Mouse (Mus musculus) Muller cell, postnatal 12 days (primary cell): ENCODE measurements around the gene 4930544D05Rik.
A peak's percentile ranks its signal among the peaks of the same experiment; 100 is the strongest.

ENCODE experiments used
- DNase-seq: peaks from one replicate; pipeline ENCODE4 v3.0.0-alpha.2; 2015; ENCODE audit errors: inconsistent ontology term

Gene 4930544D05Rik

DNA sequence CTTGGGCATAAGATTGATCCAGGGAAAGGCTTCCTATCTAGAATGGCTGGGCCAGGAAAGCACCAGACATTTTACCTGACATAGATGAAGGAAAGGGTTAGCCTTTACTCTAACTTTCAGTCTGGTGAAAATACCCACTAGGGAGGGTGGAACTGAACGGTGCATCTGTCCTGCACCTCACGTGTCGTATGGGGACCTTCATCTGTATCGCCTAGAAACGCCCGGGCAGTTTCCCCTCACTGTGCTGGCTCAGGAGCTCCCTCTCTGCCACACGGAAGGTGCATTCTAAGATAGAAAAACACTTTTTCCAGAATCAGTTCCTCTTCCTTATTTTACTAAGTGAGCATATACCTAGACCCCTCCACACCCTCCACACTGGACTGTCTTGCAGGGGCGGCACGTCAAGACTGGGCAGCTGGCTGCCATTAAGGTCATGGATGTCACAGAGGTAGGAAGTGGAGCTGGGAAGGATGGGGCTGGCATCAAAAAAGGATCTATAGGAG lies 17.1 kb upstream of the 4930544D05Rik start:
- DNase-seq: no peak

DNA sequence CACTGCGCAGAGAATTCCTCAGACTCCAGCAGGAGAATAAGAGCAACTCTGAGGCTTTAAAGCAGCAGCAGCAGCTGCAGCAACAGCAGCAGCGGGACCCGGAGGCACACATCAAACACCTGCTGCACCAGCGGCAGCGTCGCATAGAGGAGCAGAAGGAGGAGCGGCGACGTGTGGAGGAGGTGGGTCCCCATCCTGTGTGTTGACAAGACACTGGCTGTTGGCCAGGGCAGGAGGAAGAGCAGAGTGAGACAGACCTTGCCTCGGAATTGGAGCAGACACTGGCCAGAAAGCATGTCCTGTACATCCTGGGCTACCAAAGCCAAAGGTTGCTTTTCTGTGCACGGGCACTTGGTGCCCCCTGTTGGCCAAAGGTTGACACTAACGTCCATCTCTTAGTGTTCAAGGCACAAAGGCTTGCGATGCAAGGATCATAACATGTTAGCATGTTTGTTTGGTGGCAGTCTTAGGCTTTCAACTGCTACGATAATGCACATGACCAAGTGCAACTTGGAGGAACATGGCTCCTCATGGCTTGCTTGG lies 10.6 kb upstream of the 4930544D05Rik start:
- DNase-seq: peak; percentile 60

DNA sequence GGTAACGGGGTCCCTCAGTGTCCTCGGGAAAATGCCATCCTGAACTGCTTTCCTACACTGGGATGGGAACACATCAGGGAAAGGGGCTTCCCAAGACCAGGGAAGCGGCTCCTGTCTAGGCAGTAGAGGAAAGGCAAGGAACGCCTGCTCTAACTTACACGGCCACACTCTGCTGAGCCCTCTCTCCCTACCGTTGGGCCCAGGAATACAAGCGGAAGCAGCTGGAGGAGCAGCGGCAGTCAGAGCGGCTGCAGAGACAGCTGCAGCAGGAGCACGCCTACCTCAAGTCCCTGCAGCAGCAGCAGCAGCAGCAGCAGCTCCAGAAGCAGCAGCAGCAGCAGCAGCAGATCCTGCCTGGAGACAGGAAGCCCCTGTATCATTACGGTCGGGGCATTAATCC lies 8.9 kb upstream of the 4930544D05Rik start:
- no peak for DNase-seq

DNA sequence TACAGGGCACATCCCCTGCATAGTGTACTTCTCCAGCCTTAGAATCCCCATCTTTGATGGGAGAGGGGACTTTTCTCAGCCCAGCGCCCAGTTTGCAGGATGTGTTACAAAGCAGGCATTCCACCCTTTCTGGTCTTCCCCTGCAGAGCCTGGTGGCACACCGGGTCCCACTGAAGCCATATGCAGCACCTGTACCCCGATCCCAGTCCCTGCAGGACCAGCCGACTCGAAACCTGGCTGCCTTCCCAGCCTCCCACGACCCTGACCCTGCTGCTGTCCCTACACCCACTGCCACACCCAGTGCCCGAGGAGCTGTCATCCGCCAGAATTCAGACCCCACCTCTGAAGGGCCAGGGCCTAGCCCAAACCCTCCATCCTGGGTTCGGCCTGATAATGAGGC lies 8.0 kb upstream of the 4930544D05Rik start:
- no peak for DNase-seq

DNA sequence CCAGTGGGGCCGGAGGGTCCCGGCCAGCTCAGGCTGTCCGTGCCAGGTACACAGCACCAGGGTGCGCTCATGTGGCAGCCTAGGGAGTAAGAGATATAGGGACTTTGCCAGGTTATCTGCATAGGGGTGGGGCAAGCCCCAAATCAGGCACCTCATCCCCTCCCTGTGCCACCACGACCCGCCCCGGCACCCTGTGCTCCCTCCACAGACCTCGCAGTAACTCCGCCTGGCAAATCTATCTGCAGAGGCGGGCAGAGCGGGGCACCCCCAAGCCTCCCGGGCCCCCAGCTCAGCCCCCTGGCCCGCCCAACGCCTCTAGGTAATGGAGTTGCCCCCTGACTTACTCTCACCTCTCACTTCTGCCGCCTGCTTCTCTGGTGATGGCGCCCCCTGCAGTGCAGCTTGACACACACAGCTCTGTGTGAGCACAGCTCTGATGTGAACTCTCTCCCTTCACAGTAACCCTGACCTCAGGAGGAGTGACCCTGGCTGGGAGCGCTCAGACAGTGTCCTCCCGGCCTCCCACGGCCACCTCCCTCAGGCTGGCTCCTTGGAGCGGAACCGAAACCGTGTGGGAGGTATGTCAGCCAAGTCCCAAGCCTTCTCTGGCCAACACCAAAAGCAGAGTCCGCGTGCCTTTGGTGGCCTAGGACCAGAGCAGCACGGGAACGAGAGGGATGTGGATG lies 7.1 kb upstream of the 4930544D05Rik start:
- no peak for DNase-seq

DNA sequence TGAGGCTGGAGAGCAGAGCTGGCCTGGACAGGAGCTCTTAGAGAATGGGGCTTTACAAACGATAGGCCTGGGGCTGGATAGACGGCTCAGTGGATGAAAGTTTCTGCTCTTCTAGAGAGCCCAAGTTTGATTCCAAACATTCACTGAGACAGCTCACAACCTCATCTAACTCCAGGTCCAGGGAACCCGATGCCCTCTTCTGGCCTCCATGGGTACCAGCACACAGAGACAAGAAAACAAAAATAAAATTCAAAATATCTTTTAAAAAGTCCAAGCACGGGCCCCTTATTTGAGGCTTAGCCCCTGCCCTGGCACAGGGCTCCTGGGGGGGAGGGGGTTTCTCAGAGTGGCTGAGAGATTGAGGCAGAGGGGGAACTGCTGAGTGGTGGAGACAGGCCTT lies 4.9 kb upstream of the 4930544D05Rik start:
- no peak for DNase-seq

DNA sequence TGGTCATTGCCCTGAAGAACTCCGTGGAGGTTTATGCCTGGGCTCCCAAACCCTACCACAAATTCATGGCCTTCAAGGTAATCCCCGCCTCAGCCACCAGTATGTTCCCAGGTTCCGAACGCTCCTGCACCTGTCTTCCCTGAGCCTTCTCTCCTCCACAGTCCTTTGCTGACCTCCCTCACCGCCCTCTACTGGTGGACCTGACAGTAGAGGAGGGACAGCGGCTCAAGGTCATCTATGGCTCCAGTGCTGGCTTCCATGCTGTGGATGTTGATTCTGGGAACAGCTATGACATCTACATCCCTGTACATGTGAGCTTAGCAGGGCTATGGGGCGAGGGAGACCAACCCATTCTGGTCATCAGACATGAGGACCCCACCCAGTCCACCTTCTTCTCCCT lies 3.1 kb upstream of the 4930544D05Rik start:
- no peak for DNase-seq

DNA sequence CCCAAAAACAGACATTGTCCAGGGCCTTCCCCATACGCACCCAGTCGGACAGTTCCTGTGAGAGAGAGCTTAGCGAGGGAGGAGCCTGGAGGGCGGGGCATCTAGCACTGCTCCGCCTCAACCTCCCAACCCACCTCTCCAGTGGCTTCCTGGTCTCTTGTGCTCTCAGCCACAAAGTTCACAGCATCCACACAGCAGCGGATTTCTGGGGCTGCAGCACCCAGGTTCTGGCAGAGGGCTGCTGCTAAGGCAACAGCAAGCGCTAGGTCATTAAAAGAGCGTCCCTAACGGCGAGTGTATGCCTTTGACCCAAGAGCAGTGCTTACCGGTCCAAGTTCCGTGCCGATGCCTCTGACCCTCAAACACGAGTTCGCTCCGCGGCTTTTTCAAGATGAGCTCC lies 574 bp upstream of the 4930544D05Rik start:
- peak; percentile 68 for DNase-seq

DNA sequence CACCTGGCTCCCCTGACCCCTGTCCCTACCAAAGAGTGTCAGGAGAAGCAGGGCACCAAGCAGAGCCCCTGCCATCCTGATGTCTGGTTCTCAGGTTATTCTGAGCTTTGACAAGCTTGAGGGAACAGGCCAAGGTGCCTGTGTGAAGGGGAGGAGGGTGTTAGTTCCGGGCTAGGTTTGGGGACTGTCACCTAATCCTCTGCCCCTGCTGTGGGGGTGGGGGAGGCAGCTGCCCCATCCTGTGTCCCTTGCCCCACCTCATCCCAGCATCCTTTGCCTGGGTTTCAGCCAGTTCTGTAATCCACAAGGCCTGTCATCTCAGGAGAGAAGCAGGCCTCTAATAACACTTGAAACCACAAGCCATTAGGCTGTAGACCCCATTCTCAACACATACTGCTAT lies 3.5 kb downstream of the 4930544D05Rik start, which contains the start of gene Chrne:
Gene Chrne, minus strand, starts transcription at position 116 of the 400 bp plus-strand sequence.
- DNase-seq: no peak

DNA sequence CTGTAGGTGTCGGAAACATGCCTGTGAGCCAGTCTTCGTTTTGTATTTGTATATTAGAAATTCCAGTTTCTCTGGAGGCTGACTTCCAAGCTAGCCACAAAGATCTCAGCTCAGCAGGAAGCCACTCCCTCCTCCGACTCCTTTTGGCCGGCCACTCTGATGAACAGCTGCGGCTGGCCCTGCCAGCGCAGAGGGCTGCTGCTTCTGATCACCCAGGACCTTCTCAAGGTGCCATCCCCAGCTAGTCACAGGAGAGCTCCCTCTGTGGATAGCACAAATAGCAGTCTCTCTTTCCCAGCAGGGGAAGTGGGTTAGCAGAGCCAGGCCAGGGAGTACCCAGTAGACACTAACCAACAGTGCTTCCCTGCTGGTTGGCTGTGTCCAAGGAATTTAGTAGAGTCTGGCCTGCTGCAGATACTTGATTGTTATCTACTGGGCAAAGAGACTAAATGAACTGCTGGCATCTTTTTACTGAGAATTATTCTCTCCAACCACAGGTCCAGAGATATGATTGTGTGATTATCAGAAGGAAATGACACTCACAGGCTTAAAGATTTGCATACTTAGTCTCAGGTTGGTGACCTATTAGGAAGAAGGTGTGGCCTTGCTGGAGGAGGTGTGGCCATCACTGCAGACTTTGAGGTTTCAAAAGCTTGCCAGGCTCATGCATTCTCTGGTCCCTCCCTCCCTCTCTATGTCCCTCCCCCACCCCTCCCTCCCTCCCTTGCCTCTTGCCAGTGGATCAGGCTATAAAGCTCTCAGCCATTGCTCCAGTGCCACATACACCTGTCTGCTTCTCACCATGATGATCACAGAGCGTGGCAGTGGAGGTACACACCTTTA lies 6.5 kb downstream of the 4930544D05Rik start:
- DNase-seq: peak; percentile 82

DNA sequence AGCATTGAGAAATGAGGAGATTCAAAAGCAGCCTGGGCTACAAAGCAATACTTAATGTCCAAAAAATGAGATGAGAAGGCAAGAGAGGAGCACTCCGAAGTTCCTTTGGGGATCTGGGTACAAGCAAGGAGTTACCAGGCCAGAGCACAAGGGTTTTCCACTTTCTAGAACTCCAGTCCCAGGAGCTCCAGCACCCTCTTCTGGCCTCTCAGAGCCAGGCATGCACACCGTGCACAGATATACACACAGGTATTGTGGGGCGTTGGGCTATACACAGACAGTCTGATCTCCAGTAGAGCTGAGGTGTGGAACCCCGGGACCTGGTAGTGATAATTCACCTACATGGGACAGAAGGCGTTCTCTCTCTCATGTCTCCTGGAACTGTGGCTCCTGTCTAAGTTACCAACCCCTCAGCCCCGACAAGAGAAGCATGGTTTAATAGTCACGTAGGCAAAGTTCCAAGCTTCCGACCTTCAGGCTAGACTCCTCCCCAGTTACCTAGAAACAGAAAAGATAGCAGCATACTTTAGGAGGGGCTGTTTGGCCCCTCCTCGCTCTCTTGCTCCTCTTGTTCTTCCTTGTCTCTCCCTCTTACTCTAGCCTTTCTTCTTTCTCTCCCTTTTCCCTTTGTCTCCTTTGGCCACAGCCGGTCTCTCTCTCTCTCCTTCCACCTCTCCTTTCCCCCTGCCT lies 7.5 kb downstream of the 4930544D05Rik start:
- DNase-seq: no peak

DNA sequence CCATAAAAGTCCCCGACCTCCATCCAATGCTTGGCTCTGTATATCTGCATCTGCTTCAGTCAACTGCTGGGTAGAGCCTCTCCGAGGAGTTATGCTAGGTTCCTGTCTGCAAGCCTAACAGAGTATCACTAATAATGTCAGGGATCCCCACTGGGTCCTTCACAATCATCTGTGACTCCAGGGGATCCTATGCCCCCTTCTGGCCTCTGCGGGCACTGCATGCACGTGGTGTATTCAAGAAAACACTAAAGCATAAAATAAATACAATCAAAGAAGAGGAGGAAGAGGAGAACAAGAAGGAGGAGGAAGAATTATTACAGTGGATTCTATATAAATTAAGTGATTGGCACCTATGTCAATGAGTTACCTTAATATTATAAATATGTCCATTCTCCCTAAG lies 9.8 kb downstream of the 4930544D05Rik start:
- peak; percentile 39 for DNase-seq

DNA sequence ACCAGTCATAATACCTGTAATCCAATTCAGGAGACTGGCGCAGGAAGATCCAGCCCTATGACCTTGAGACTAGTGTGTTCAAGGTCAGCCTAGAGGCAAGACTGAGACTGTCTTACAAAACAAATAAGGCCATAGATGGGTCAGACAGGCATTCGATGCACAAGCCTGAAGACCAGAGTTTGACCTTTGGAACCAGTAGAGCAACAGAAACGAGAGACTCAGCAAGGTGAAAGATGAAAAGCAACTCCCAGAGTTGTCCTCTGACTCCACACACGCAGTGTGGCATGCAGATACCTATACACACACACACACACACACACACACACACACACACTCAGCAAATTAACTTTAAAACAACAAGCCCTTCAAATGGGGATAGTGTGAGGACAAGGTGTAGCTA lies 11.2 kb downstream of the 4930544D05Rik start:
- no peak for DNase-seq

DNA sequence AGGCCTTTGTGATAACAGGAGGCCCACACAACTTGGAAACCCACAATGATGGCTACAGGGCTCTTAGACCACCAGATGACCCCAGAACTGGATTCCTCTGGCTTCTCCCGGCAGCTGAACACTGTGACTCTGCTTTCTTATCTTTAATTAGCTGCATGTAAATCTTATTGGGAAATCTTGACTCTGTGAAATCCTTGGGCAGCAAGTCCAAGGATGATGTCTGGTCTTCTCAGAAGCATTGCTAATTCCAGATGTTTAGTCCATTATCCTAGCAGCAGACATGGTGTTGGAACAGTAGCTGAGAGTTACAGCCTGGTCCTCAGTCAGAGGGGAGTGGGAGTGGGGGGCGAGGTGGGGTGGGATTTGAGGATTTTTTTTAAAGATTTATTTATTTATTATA lies 12.8 kb downstream of the 4930544D05Rik start:
- DNase-seq: no peak

DNA sequence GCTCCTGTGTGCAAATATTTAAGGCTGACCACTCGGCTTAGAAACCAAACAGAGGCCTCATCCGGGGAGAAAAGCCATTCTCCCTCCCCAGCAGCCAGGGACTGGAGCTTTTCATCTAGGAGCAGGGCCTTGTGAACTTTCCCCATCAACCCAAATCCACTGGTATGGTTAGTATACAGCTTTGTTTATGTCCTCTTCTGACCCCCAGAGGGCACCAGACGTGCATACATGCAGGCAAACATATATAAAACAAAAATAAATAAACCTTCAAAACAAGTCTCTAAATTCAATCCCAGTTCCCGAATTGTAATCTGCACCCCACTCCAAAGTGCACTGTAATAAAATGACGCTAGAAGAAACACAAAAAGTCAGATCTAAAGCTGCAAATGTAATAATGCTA lies 13.9 kb downstream of the 4930544D05Rik start:
- DNase-seq: no peak

DNA sequence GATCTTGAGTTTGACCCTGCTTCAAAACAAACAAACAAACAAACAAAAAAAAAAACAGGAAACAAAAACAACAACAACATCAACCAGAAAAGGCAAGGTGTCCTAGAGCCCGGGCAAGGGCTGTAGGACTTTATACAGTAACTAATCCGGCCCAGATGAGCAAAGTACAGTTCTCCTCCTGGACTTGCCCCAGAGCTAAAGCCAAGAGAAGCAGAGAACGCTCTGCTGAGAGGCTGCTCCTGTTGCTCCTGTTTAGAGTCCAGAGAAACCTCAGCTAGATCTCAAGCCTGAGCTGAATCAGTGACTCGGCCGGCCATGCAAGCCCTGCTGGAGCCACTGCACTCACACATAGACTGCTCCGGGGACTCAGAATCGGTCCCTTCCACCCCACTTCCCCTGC lies 14.5 kb downstream of the 4930544D05Rik start:
- no peak for DNase-seq

DNA sequence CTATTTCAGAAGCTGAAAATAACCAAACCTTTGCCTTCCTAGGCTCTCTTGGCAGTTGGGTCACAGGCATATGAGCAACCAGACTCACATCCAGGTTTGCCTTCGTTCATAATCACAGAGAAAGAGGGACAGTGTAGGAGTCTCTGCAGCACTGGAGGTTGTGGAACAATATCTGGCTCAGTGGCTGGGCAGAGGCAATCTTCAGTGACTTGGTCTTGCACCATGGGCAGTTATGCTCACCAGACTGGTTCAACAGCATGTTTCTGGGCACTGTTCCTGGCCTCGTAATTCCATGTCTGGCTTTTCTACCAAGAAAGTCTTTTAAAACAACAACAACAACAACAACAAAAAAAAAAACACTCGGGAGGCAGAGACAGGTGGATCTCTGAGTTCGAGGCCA lies 20.0 kb downstream of the 4930544D05Rik start:
- DNase-seq: no peak

DNA sequence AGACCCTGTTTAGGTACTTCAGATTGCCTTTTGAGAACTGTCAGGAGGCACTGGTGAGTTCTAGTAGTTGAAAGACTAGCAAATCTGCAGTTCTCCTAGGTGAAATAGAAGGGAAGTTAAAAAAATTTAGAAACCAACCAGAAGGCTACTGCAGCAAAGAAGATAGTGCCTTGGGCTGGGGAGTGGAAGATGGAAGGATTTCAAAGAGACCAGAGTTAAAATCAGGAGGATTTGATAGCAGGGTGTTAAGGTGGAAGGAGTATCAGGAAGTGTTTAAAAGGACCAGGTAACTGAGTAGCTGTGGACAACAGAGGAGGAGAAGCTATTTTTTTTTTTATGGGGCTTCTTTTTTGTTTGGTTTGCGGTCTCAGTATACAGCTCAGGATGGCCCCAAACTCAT lies 22.1 kb downstream of the 4930544D05Rik start:
- DNase-seq: no peak

DNA sequence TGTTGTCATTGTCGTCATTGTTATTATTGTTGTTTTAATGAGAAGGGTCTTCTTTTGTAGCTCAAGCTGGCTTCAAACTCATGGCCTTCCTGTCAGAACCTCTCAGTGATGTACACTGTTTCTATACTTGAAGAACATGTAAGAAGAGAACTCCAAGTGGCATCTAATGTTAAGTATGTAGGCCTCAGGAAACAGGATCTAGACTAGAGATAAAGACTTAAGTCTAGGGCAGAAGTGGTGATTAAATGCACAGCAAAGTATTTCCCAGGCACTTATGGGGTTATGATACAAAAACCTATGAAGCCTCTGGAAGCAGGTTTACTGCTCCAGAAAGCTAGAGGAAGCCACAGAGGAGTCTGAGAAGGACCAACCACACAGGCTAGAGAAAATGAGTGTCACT lies 22.6 kb downstream of the 4930544D05Rik start:
- DNase-seq: no peak

DNA sequence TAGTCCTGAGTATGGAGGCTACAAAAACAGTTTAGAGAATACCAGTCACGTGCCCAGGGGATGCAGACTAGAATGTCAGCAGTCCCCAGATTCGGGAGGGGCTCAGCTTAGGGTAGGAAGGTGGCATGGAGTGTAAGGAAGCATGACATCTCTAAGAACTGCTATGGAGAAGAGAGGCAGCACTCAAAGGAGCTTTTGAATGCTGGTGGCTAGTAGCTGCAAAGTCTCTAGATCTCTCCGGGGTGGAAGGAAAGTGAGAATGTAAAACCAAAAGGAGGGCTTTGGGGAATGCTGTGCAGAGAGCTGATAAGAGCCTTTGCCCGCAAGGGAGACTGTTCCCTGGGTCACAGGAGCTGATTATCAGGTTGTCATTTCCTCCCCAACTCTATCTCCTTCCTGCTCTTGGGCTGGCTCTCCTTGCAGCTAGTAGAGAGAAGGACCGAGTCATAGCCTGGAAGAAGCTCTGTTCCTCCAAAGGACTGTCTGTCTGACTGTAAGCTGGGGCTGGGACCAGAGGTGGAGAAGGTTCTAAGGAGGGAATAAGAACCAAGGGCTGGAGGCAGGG lies 23.1 kb downstream of the 4930544D05Rik start, which contains the start of gene Gp1ba:
Gene Gp1ba, plus strand, starts transcription at position 409 of the 565 bp plus-strand sequence.
- no peak for DNase-seq

DNA sequence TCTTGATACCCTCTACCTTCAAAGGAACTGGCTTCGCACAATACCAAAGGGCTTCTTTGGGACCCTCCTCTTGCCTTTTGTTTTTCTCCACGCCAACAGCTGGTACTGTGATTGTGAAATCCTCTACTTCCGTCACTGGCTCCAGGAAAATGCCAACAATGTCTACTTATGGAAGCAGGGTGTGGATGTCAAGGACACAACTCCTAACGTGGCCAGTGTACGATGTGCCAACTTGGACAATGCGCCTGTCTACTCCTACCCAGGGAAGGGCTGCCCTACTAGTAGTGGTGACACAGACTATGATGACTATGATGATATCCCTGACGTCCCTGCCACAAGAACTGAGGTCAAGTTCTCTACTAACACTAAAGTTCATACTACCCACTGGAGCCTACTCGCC lies 24.3 kb downstream of the 4930544D05Rik start:
- DNase-seq: no peak

DNA sequence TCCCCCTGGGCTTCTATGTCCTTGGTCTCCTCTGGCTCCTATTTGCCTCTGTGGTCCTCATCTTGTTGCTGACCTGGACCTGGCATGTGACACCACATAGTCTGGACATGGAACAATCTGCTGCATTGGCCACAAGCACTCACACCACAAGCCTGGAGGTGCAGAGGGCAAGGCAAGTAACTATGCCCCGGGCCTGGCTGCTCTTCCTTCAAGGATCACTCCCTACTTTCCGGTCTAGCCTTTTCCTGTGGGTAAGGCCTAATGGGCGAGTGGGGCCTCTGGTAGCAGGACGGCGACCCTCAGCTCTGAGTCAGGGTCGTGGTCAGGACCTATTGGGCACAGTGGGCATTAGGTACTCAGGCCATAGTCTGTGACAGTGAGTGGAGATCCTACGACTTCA lies 25.6 kb downstream of the 4930544D05Rik start:
- DNase-seq: no peak
